In the genomic region with DNA sequence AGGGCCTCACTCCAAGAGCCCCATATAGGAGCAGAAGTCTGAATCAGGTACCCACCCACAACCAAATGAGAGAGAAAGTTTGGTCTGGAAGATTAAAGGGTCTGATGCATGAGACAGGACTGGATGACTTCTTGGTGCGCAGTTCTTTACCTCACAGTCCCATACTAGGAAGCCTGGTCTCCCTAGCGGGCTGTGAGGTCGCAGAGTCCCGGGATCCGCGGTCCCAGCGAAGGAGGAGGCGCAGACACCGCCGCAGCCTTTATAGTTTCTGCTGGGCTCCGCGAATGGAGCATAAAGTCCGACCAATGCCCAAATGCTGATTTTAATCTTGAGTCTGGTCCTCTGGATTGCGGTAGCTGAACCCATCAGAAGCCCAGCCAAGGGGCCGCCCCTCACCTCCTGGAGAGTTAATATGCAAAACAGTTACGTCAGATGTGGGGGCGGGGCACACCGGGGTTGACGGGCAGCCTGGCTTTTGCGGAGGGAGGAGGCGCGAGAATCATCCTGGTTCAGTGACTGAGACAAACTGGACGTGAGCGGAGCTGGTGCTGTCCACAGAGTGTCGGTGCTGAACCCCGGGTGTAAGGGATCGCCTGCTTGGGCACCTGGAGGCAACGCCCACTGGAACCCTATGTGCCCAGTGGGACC, we compare ENCODE assay signal across 9 mouse cellular contexts. TPM values are rescaled to one million over a fixed set of nuclear protein-coding genes. Genes with fewer than 3 reads are reported as not detected.
DNase-seq lines count a peak whose midpoint lies in the region; ATAC-seq and TF ChIP-seq lines count a peak whose summit lies in the region.
"Had no signal": no experiment of that assay in that cellular context is flagged by ENCODE, and none has a peak within 500 bp of the region (broad histone marks: within the 10 kb centered on the region; RNA-seq: fewer than 3 reads in every experiment).

Gene Fstl5, plus strand, starts transcription at position 211 of the 648 bp plus-strand sequence.

- peak within 1 kb of the TSS; percentile 87 for H3K27ac ChIP-seq in cerebellum, adult 2 months (ENCODE audit: insufficient read depth, low read length)
- H3K27ac ChIP-seq in intestine, embryonic 16.5 days (ENCODE audit: low read length) = no peak within 1 kb of the TSS
- H3K27ac ChIP-seq in midbrain, embryonic 13.5 days = 0 out of 2 replicates have a peak within 1 kb of the TSS, but pooled peaks have one; percentile 12

- H3K4me3 ChIP-seq in cerebellum, adult 2 months (replicated peaks; ENCODE audit: insufficient read depth, low read depth, low read length) = peak within 1 kb of the TSS; percentile 100
- H3K4me3 ChIP-seq in intestine, embryonic 16.5 days (ENCODE audit: low read length) = peak within 1 kb of the TSS; percentile 33
- peak within 1 kb of the TSS; percentile 51 for H3K4me3 ChIP-seq in midbrain, embryonic 13.5 days (replicated peaks)

- peak; percentile 34 for DNase-seq in gastrocnemius, postnatal 10 days
- no peak for DNase-seq in gastrocnemius, postnatal 25 days
- peak; percentile 93 to 95 for DNase-seq in cerebellum, adult 2 months
- DNase-seq in forelimb bud, embryonic 11.5 days (ENCODE audit: low read depth, low spot score) = peak; percentile 72
- peak; percentile 77 to 82 for DNase-seq in left cerebral cortex, postnatal 10 days (ENCODE audit: extremely low spot score in 1 of 2, low spot score in 2 of 2)
- peak; percentile 49 for DNase-seq in splenic B cell, adult 2 months (ENCODE audit: low read depth, low spot score)

- H3K4me2 ChIP-seq in intestine, embryonic 16.5 days (ENCODE audit: low read depth, low read length) = peak within 1 kb of the TSS; percentile 46
- H3K4me2 ChIP-seq in midbrain, embryonic 13.5 days (replicated peaks) = peak within 1 kb of the TSS; percentile 65

- WGBS in cerebellum, adult 2 months = under 1% methylated on average over 28 of the region's 28 CpGs
- under 1% methylated on average over 28 of the region's 28 CpGs for WGBS in intestine, embryonic 16.5 days
- WGBS in midbrain, embryonic 13.5 days = under 1% methylated on average over 28 of the region's 28 CpGs

- intact Hi-C loops in left cerebral cortex, postnatal 10 days (cut with DNase I) = no loop called here

- no peak for TF ChIP-seq CTCF in cerebellum, adult 2 months (IDR thresholded peaks at IDR 0.05; ENCODE audit: borderline replicate concordance, insufficient read depth, low read depth, low read length)

- H3K36me3 ChIP-seq in intestine, embryonic 16.5 days (ENCODE audit: control insufficient read depth, insufficient read depth, low read length) = no peaks in the 10 kb centered on the region
- no peaks in the 10 kb centered on the region for H3K36me3 ChIP-seq in midbrain, embryonic 13.5 days
- H3K36me3 ChIP-seq in splenic B cell, adult 2 months (ENCODE audit: control insufficient read depth, insufficient read depth, low read length, poor library complexity, severe bottlenecking) = no peaks in the 10 kb centered on the region

- H3K4me1 ChIP-seq in cerebellum, adult 2 months (ENCODE audit: control insufficient read depth, insufficient read depth, low read length) = peaks cover 3% of the 10 kb centered on the region; the same call in 1 of the 2 replicates
- H3K4me1 ChIP-seq in intestine, embryonic 16.5 days (ENCODE audit: control insufficient read depth, insufficient read depth, low read length) = no peaks in the 10 kb centered on the region
- 0 out of 2 replicates have a peak, but pooled peaks cover 6% of the 10 kb centered on the region for H3K4me1 ChIP-seq in midbrain, embryonic 13.5 days (replicated peaks)

- H3K9ac ChIP-seq in intestine, embryonic 16.5 days (ENCODE audit: low read depth, low read length) = peak within 1 kb of the TSS; percentile 25; the same call in 1 of the 2 replicates
- peak within 1 kb of the TSS; percentile 60 for H3K9ac ChIP-seq in midbrain, embryonic 13.5 days (replicated peaks)

- TF ChIP-seq POLR2A in cerebellum, adult 2 months (IDR thresholded peaks at IDR 0.05; ENCODE audit: borderline replicate concordance, insufficient read depth, low read length) = peak; percentile 62; the same call in 1 of the 2 replicates

- H3K27me3 ChIP-seq in cerebellum, adult 2 months (ENCODE audit: control insufficient read depth, insufficient read depth, low read length) = no peaks in the 10 kb centered on the region
- no peaks in the 10 kb centered on the region for H3K27me3 ChIP-seq in intestine, embryonic 16.5 days (replicated peaks; ENCODE audit: control insufficient read depth, insufficient read depth, low read length)
- H3K27me3 ChIP-seq in midbrain, embryonic 13.5 days = no peaks in the 10 kb centered on the region
- H3K27me3 ChIP-seq in splenic B cell, adult 2 months (ENCODE audit: control insufficient read depth, insufficient read depth, low read length, poor library complexity, severe bottlenecking) = no peaks in the 10 kb centered on the region

- ATAC-seq in intestine, embryonic 16.5 days = peak; percentile 85
- peak; percentile 95 for ATAC-seq in midbrain, embryonic 13.5 days

- H3K9me3 ChIP-seq in intestine, embryonic 16.5 days (ENCODE audit: control insufficient read depth, low read length) = no peaks in the 10 kb centered on the region
- no peaks in the 10 kb centered on the region for H3K9me3 ChIP-seq in midbrain, embryonic 13.5 days

RNA-seq across cellular contexts. Expression of gene Fstl5, which starts in this region (rescaled TPM):
- under 1 TPM in 1 of 2 experiments, not detected in 1; 0.05 TPM for total RNA-seq in gastrocnemius, postnatal 10 days (2021)
- total RNA-seq in gastrocnemius, postnatal 25 days (2021) = not detected
- polyA plus RNA-seq in cerebellum, adult 2 months (2012; rRNA removed) = 14.4 and 16.9 TPM in 2 replicates
- 2.8 and 3.3 TPM in 2 replicates for polyA plus RNA-seq in intestine, embryonic 16.5 days (2015; fragmentation: Nextera tagmentation; extraction: Ambion mirVana)
- 10 to 100 TPM; 30.4 to 30.6 TPM for total RNA-seq in left cerebral cortex, postnatal 10 days (2021)
- polyA plus RNA-seq in midbrain, embryonic 13.5 days (2015; fragmentation: Nextera tagmentation; extraction: Ambion mirVana) = 31.4 and 32.0 TPM in 2 replicates
- polyA plus RNA-seq: small intestine, adult 2 months had no signal

Comparison
In these comparisons a context has a peak if more than half of its experiments do, and no peak if none do; other contexts are left out.
1. RNA of gene Fstl5 (total RNA-seq): 30.4 to 30.6 TPM in left cerebral cortex, postnatal 10 days; 0.05 TPM in gastrocnemius, postnatal 10 days and not detected in gastrocnemius, postnatal 25 days; every median in the first group is over 10 times any median in the second.
2. Peak in DNase-seq in gastrocnemius, postnatal 10 days; RNA of the gene not detected or under 1 TPM.
3. H3K4me3 ChIP-seq: peak in every context shown above with its lines; median percentile 100 in cerebellum, adult 2 months; 51 in midbrain, embryonic 13.5 days; 33 in intestine, embryonic 16.5 days.